Mouse (Mus musculus): Measurements from ENCODE around the gene Neu2. TPM values are rescaled to one million over a fixed set of nuclear protein-coding genes. Genes with fewer than 3 reads are reported as not detected.

Neu2 gene
- polyA plus RNA-seq, 1 experiment from 2014 or later, result not detected

DNA sequence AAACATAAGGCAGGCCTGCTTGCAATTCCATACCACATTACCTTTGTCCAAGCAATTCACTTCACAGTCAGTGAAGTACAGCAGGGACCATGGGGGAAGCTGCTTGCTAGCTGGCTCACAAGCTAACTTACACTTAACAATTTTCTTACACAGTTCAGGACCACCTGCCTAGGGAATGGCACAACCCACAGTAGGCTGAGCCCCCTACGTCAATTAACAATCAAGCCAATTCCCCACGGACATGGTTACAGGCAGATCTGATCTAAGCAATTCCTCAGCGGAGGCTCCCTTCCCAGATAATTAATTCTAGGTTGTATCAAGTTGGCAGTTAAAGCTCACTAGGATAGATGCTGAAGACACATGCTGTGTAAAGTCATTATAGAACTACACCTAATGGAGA lies 53.3 kb downstream of the Neu2 start:
- Histone ChIP-seq H3K27ac (ENCODE audit: low read depth, low read length) (no peak overlapping the region), H3K4me1 (ENCODE audit: control insufficient read depth, insufficient read depth, low read length) (no peaks in the 10 kb centered on the region), H3K36me3 (ENCODE audit: control insufficient read depth, insufficient read depth, low read length) (no peaks in the 10 kb centered on the region), H3K4me3 (ENCODE audit: low read depth, low read length) (no peak overlapping the region), H3K4me2 (ENCODE audit: low read depth) (no peak overlapping the region), H3K9ac (ENCODE audit: low read length) (no peak overlapping the region), H3K9me3 (ENCODE audit: control insufficient read depth, low read length) (no peaks in the 10 kb centered on the region), H3K27me3 (ENCODE audit: control insufficient read depth, insufficient read depth, low read length) (no peaks in the 10 kb centered on the region)
- WGBS, result 77% methylated on average over 3 of the region's 3 CpGs
- ATAC-seq (ENCODE audit: insufficient read depth, low FRiP score, low TSS enrichment) (no peak), DNase-seq (ENCODE audit: low spot score) (no peak)

DNA sequence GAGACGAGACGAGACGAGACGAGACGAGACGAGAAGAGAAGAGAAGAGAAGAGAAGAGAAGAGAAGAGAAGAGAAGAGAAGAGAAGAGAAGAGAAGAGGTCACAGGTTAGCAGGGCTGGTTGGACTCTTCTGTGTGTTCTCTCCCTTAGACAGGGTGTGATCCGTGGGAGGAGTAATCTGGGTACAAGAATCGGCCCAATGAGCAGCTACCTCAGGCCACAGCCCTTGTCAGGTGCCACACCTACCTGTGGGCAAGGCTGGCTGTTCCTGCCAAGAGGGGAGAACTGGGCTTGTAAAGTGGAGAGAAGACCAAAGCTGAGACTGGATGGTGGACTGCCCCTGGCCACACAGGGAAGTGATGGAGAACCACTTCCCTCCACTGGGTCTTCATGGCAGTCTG lies 56.1 kb downstream of the Neu2 start:
- 95% methylated on average over 8 of the region's 8 CpGs for WGBS
- H3K4me2 ChIP-seq (ENCODE audit: low read depth), result no peak overlapping the region
- H3K27me3 ChIP-seq (ENCODE audit: control insufficient read depth, insufficient read depth, low read length), result no peaks in the 10 kb centered on the region
- H3K9me3 ChIP-seq (ENCODE audit: control insufficient read depth, low read length), result no peaks in the 10 kb centered on the region
- H3K36me3 ChIP-seq (ENCODE audit: control insufficient read depth, insufficient read depth, low read length), result no peaks in the 10 kb centered on the region
- DNase-seq (ENCODE audit: low spot score) (no peak), ATAC-seq (ENCODE audit: insufficient read depth, low FRiP score, low TSS enrichment) (no peak)
- H3K4me3 ChIP-seq (ENCODE audit: low read depth, low read length), result no peak overlapping the region
- H3K27ac ChIP-seq (ENCODE audit: low read depth, low read length), result no peak overlapping the region
- no peaks in the 10 kb centered on the region for H3K4me1 ChIP-seq (ENCODE audit: control insufficient read depth, insufficient read depth, low read length)
- H3K9ac ChIP-seq (ENCODE audit: low read length), result no peak overlapping the region

GRCm38 (mm10) chr1:87568398-87568797 lies 58.7 kb downstream of the Neu2 start:
- WGBS, result 44% methylated on average over 6 of the region's 6 CpGs
- ATAC-seq (ENCODE audit: insufficient read depth, low FRiP score, low TSS enrichment) (no peak), DNase-seq (ENCODE audit: low spot score) (no peak)
- no peak overlapping the region for H3K27ac ChIP-seq (ENCODE audit: low read depth, low read length)
- H3K9ac ChIP-seq (ENCODE audit: low read length), result no peak overlapping the region
- H3K27me3 ChIP-seq (ENCODE audit: control insufficient read depth, insufficient read depth, low read length), result no peaks in the 10 kb centered on the region
- H3K36me3 ChIP-seq (ENCODE audit: control insufficient read depth, insufficient read depth, low read length), result no peaks in the 10 kb centered on the region
- no peak overlapping the region for H3K4me2 ChIP-seq (ENCODE audit: low read depth)
- H3K9me3 ChIP-seq (ENCODE audit: control insufficient read depth, low read length), result no peaks in the 10 kb centered on the region
- no peak overlapping the region for H3K4me3 ChIP-seq (ENCODE audit: low read depth, low read length)
- H3K4me1 ChIP-seq (ENCODE audit: control insufficient read depth, insufficient read depth, low read length), result no peaks in the 10 kb centered on the region

DNA sequence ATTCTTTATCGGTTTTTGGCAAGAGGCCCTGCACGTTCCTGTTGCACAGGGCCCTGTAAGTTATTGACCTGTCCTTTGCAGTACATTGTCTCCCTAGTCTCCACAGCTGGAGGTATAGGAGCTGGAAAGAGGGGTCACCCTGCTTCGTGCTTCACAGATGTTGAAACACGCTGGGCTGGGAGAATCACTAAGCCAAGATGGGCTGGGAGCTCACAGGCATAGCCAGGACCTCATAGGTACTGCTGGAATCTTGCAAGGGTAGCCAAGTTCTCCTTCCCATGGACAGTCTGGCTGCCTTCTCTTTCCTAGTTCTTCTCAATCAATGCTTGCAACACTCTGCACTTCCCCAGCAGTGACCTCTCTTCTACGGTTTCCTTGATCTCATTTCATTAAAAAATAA lies 63.6 kb downstream of the Neu2 start:
- H3K4me2 ChIP-seq (ENCODE audit: low read depth), result no peak overlapping the region
- H3K4me3 ChIP-seq (ENCODE audit: low read depth, low read length), result no peak overlapping the region
- 75% methylated on average over 5 of the region's 5 CpGs for WGBS
- H3K9ac ChIP-seq (ENCODE audit: low read length), result no peak overlapping the region
- no peaks in the 10 kb centered on the region for H3K4me1 ChIP-seq (ENCODE audit: control insufficient read depth, insufficient read depth, low read length)
- no peak for DNase-seq (ENCODE audit: low spot score)
- no peaks in the 10 kb centered on the region for H3K36me3 ChIP-seq (ENCODE audit: control insufficient read depth, insufficient read depth, low read length)
- no peak overlapping the region for H3K27ac ChIP-seq (ENCODE audit: low read depth, low read length)
- no peaks in the 10 kb centered on the region for H3K27me3 ChIP-seq (ENCODE audit: control insufficient read depth, insufficient read depth, low read length)
- no peak for ATAC-seq (ENCODE audit: insufficient read depth, low FRiP score, low TSS enrichment)
- H3K9me3 ChIP-seq (ENCODE audit: control insufficient read depth, low read length), result no peaks in the 10 kb centered on the region

DNA sequence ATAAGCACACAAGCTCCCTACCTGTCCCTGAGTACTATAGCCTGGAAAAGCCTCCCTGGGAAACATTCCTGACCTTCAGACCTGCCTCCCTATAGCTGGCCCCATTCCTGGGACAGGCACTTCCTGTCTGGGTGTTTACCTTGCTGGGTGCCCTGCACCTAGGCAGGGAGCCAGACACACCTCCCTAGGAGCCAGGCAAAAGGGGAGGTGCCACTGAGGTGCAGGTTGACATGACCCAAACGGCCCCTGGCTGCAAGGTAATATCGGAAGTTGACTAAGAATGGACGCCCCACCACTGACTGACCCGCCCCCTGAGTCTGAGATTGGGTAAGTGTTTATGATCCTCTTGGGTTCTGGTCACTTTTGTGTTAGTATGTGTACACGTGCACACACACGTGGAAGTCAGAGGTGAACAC lies 64.1 kb downstream of the Neu2 start, which contains the start of gene Ngef:
Gene Ngef, minus strand, starts transcription at position 71 of the 416 bp plus-strand sequence.
- peak within 1 kb of the TSS; percentile 35; the same call in 1 of the 2 replicates for H3K27ac ChIP-seq (ENCODE audit: low read depth, low read length)

DNA sequence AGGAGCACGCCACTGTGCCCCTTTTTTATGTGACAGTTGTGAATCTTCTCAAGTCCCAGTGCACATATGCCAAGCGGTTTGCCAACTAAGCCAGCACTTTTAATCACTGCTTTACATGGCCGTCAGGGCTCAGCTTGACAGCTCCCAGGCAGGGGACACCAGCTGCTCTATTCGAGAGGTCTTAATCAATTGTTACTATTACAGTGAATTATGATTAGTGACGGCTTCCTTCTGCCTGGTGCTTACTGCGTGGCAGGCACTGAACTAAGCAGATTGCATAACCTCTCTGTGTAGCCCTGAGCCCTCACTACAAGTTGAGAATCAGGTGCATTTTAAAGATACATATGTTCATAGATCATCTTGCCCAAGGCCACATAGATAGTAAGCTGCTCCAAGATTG lies 64.7 kb downstream of the Neu2 start:
- Histone ChIP-seq H3K27ac (ENCODE audit: low read depth, low read length) (no peak overlapping the region), H3K4me2 (ENCODE audit: low read depth) (no peak overlapping the region), H3K9me3 (ENCODE audit: control insufficient read depth, low read length) (no peaks in the 10 kb centered on the region), H3K36me3 (ENCODE audit: control insufficient read depth, insufficient read depth, low read length) (no peaks in the 10 kb centered on the region), H3K27me3 (ENCODE audit: control insufficient read depth, insufficient read depth, low read length) (no peaks in the 10 kb centered on the region), H3K9ac (ENCODE audit: low read length) (no peak overlapping the region), H3K4me1 (ENCODE audit: control insufficient read depth, insufficient read depth, low read length) (no peaks in the 10 kb centered on the region), H3K4me3 (ENCODE audit: low read depth, low read length) (no peak overlapping the region)
- 42% methylated on average over 6 of the region's 6 CpGs for WGBS
- ATAC-seq (ENCODE audit: insufficient read depth, low FRiP score, low TSS enrichment) (peak; percentile 50; the same call in 1 of the 2 replicates), DNase-seq (ENCODE audit: low spot score) (no peak)

More for the DNA sequence above, 64.1 kb downstream of the Neu2 start, which contains the start of gene Ngef:
- no peak for DNase-seq (ENCODE audit: low spot score)
- Histone ChIP-seq H3K4me2 (ENCODE audit: low read depth) (no peak within 1 kb of the TSS), H3K27me3 (ENCODE audit: control insufficient read depth, insufficient read depth, low read length) (no peaks in the 10 kb centered on the region), H3K9me3 (ENCODE audit: control insufficient read depth, low read length) (no peaks in the 10 kb centered on the region), H3K4me3 (ENCODE audit: low read depth, low read length) (no peak within 1 kb of the TSS), H3K9ac (ENCODE audit: low read length) (no peak within 1 kb of the TSS), H3K4me1 (ENCODE audit: control insufficient read depth, insufficient read depth, low read length) (no peaks in the 10 kb centered on the region), H3K36me3 (ENCODE audit: control insufficient read depth, insufficient read depth, low read length) (no peaks in the 10 kb centered on the region)
- no peak for ATAC-seq (ENCODE audit: insufficient read depth, low FRiP score, low TSS enrichment)
- WGBS, result 74% methylated on average over 6 of the region's 6 CpGs

GRCm38 (mm10) chr1:87574785-87575184 lies 65.1 kb downstream of the Neu2 start:
- Histone ChIP-seq H3K4me1 (ENCODE audit: control insufficient read depth, insufficient read depth, low read length) (no peaks in the 10 kb centered on the region), H3K36me3 (ENCODE audit: control insufficient read depth, insufficient read depth, low read length) (no peaks in the 10 kb centered on the region), H3K9me3 (ENCODE audit: control insufficient read depth, low read length) (no peaks in the 10 kb centered on the region), H3K4me3 (ENCODE audit: low read depth, low read length) (no peak overlapping the region), H3K27me3 (ENCODE audit: control insufficient read depth, insufficient read depth, low read length) (no peaks in the 10 kb centered on the region), H3K27ac (ENCODE audit: low read depth, low read length) (peak overlapping the region; percentile 35; the same call in 1 of the 2 replicates), H3K9ac (ENCODE audit: low read length) (no peak overlapping the region), H3K4me2 (ENCODE audit: low read depth) (no peak overlapping the region)
- WGBS, result 67% methylated on average over 7 of the region's 7 CpGs
- ATAC-seq (ENCODE audit: insufficient read depth, low FRiP score, low TSS enrichment), result no peak
- DNase-seq (ENCODE audit: low spot score), result no peak

GRCm38 (mm10) chr1:87578965-87579364 lies 69.3 kb downstream of the Neu2 start:
- no peak overlapping the region for H3K4me3 ChIP-seq (ENCODE audit: low read depth, low read length)
- no peaks in the 10 kb centered on the region for H3K36me3 ChIP-seq (ENCODE audit: control insufficient read depth, insufficient read depth, low read length)
- ATAC-seq (ENCODE audit: insufficient read depth, low FRiP score, low TSS enrichment) (no peak), DNase-seq (ENCODE audit: low spot score) (no peak)
- H3K27me3 ChIP-seq (ENCODE audit: control insufficient read depth, insufficient read depth, low read length), result no peaks in the 10 kb centered on the region
- no peaks in the 10 kb centered on the region for H3K9me3 ChIP-seq (ENCODE audit: control insufficient read depth, low read length)
- 83% methylated on average over 6 of the region's 6 CpGs for WGBS
- no peaks in the 10 kb centered on the region for H3K4me1 ChIP-seq (ENCODE audit: control insufficient read depth, insufficient read depth, low read length)
- no peak overlapping the region for H3K27ac ChIP-seq (ENCODE audit: low read depth, low read length)
- H3K4me2 ChIP-seq (ENCODE audit: low read depth), result no peak overlapping the region
- H3K9ac ChIP-seq (ENCODE audit: low read length), result no peak overlapping the region

DNA sequence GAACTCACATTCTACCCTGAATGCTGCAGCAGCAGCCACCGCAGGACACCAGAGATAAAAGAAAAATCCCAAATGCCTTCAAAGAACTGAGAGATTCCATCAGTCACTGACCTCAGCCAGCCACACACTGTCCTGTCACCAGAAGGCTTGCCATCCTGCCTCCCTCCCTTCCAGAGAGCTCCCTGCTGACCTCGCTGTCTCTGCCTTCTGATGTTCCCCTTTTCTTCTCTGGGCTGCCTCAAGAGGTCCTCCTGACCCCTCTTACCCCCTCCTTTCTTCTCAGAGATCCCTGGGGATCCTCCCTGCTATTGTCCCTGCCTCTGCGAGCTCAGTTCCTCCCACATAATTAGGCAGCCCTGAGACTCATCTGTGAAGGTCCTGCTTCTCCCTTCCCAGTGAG lies 71.1 kb downstream of the Neu2 start:
- H3K36me3 ChIP-seq (ENCODE audit: control insufficient read depth, insufficient read depth, low read length), result no peaks in the 10 kb centered on the region
- no peaks in the 10 kb centered on the region for H3K9me3 ChIP-seq (ENCODE audit: control insufficient read depth, low read length)
- no peaks in the 10 kb centered on the region for H3K27me3 ChIP-seq (ENCODE audit: control insufficient read depth, insufficient read depth, low read length)
- no peak overlapping the region for H3K9ac ChIP-seq (ENCODE audit: low read length)
- no peak overlapping the region for H3K4me2 ChIP-seq (ENCODE audit: low read depth)
- ATAC-seq (ENCODE audit: insufficient read depth, low FRiP score, low TSS enrichment) (no peak), DNase-seq (ENCODE audit: low spot score) (peak; percentile 28)
- no peak overlapping the region for H3K4me3 ChIP-seq (ENCODE audit: low read depth, low read length)
- 2% methylated on average over 3 of the region's 3 CpGs for WGBS
- H3K4me1 ChIP-seq (ENCODE audit: control insufficient read depth, insufficient read depth, low read length), result no peaks in the 10 kb centered on the region
- no peak overlapping the region for H3K27ac ChIP-seq (ENCODE audit: low read depth, low read length)
